Mouse (Mus musculus) megakaryocyte, embryonic 14.5 days (primary cell): ENCODE data around the gene Ehbp1.

Experiments
- FLI1 ChIP-seq: IDR thresholded peaks from 2 replicates; pipeline ENCODE4 v1.6.1; 2012; ENCODE audit warnings: low read length, inconsistent platforms, mixed read lengths
- GATA1 ChIP-seq: IDR thresholded peaks from 3 replicates; pipeline ENCODE4 v1.6.1; 2012; ENCODE audit warnings: mixed read lengths, low read length, inconsistent platforms, borderline replicate concordance

GRCm38 (mm10) chr11:22230906-22231305 lies 111.2 kb downstream of the Ehbp1 start:
- TF ChIP-seq GATA1 (no peak), FLI1 (no peak)
